Mouse (Mus musculus): Measurements from ENCODE around the gene Wrb. TPM values are rescaled to one million over a fixed set of nuclear protein-coding genes. Genes with fewer than 3 reads are reported as not detected.

The Wrb gene
- polyA plus RNA-seq, 1 experiment: 145 TPM

GRCm38 (mm10) chr16:96187619-96188018 lies 42.4 kb downstream of the Wrb start:
- DNase-seq: peak; percentile 29 to 64
- Histone ChIP-seq H3K4me3 (replicated peaks; ENCODE audit: insufficient read depth, low read depth, low read length) (no peak overlapping the region), H3K4me1 (ENCODE audit: control insufficient read depth, insufficient read depth, low read length) (peaks cover 8% of the 10 kb centered on the region), H3K27me3 (ENCODE audit: control insufficient read depth, insufficient read depth, low read length) (no peaks in the 10 kb centered on the region), H3K27ac (ENCODE audit: insufficient read depth, low read length) (no peak overlapping the region)
- TF ChIP-seq CTCF (IDR thresholded peaks at IDR 0.05; ENCODE audit: borderline replicate concordance, insufficient read depth, low read depth, low read length) (no peak), POLR2A (IDR thresholded peaks at IDR 0.05; ENCODE audit: borderline replicate concordance, insufficient read depth, low read length) (no peak)
- WGBS: 9% methylated on average over 5 of the region's 5 CpGs

GRCm38 (mm10) chr16:96191531-96192506 lies 46.6 kb downstream of the Wrb start, which contains the start of gene Lca5l:
Gene Lca5l (minus strand): TSS chr16:96192271.
- peak; percentile 99 to 100 for DNase-seq
- TF ChIP-seq CTCF (IDR thresholded peaks at IDR 0.05; ENCODE audit: borderline replicate concordance, insufficient read depth, low read depth, low read length) (no peak), POLR2A (IDR thresholded peaks at IDR 0.05; ENCODE audit: borderline replicate concordance, insufficient read depth, low read length) (peak; percentile 91; the same call in 1 of the 2 replicates)
- WGBS: under 1% methylated on average over 77 of the region's 77 CpGs
- Histone ChIP-seq H3K4me1 (ENCODE audit: control insufficient read depth, insufficient read depth, low read length) (peaks cover 7% of the 10 kb centered on the region), H3K4me3 (replicated peaks; ENCODE audit: insufficient read depth, low read depth, low read length) (peak within 1 kb of the TSS; percentile 84), H3K27ac (ENCODE audit: insufficient read depth, low read length) (peak within 1 kb of the TSS; percentile 90), H3K27me3 (ENCODE audit: control insufficient read depth, insufficient read depth, low read length) (no peaks in the 10 kb centered on the region)

GRCm38 (mm10) chr16:96199913-96200701 lies 54.9 kb downstream of the Wrb start, which contains the start of gene Sh3bgr:
Gene Sh3bgr (plus strand): TSS chr16:96200450.
- WGBS: 14% methylated on average over 20 of the region's 20 CpGs
- peak within 1 kb of the TSS; percentile 11; the same call in 1 of the 2 replicates for H3K27ac ChIP-seq (ENCODE audit: insufficient read depth, low read length)

GRCm38 (mm10) chr16:96200702-96201028 lies 55.5 kb downstream of the Wrb start:
- H3K4me1 ChIP-seq (ENCODE audit: control insufficient read depth, insufficient read depth, low read length): no peaks in the 10 kb centered on the region
- peak overlapping the region; percentile 54 for H3K4me3 ChIP-seq (replicated peaks; ENCODE audit: insufficient read depth, low read depth, low read length)
- H3K27ac ChIP-seq (ENCODE audit: insufficient read depth, low read length): peak overlapping the region; percentile 2; the same call in 1 of the 2 replicates
- no peak for DNase-seq
- no peaks in the 10 kb centered on the region for H3K27me3 ChIP-seq (ENCODE audit: control insufficient read depth, insufficient read depth, low read length)
- 21% methylated on average over 9 of the region's 9 CpGs for WGBS
- TF ChIP-seq CTCF (IDR thresholded peaks at IDR 0.05; ENCODE audit: borderline replicate concordance, insufficient read depth, low read depth, low read length) (no peak), POLR2A (IDR thresholded peaks at IDR 0.05; ENCODE audit: borderline replicate concordance, insufficient read depth, low read length) (no peak)

More at GRCm38 (mm10) chr16:96199913-96200701, 54.9 kb downstream of the Wrb start, which contains the start of gene Sh3bgr:
- no peaks in the 10 kb centered on the region for H3K4me1 ChIP-seq (ENCODE audit: control insufficient read depth, insufficient read depth, low read length)
- TF ChIP-seq POLR2A (IDR thresholded peaks at IDR 0.05; ENCODE audit: borderline replicate concordance, insufficient read depth, low read length): no peak
- no peak for TF ChIP-seq CTCF (IDR thresholded peaks at IDR 0.05; ENCODE audit: borderline replicate concordance, insufficient read depth, low read depth, low read length)
- no peaks in the 10 kb centered on the region for H3K27me3 ChIP-seq (ENCODE audit: control insufficient read depth, insufficient read depth, low read length)
- peak within 1 kb of the TSS; percentile 54 for H3K4me3 ChIP-seq (replicated peaks; ENCODE audit: insufficient read depth, low read depth, low read length)
- peak; percentile 74 to 76 for DNase-seq

- no peak for DNase-seq
- 83% methylated on average over 11 of the region's 11 CpGs for WGBS
- no peak for TF ChIP-seq POLR2A (IDR thresholded peaks at IDR 0.05; ENCODE audit: borderline replicate concordance, insufficient read depth, low read length)
- TF ChIP-seq CTCF (IDR thresholded peaks at IDR 0.05; ENCODE audit: borderline replicate concordance, insufficient read depth, low read depth, low read length): no peak
- H3K27ac ChIP-seq (ENCODE audit: insufficient read depth, low read length): no peak overlapping the region
- no peaks in the 10 kb centered on the region for H3K27me3 ChIP-seq (ENCODE audit: control insufficient read depth, insufficient read depth, low read length)
- H3K4me3 ChIP-seq (replicated peaks; ENCODE audit: insufficient read depth, low read depth, low read length): peak overlapping the region; percentile 5
- H3K4me1 ChIP-seq (ENCODE audit: control insufficient read depth, insufficient read depth, low read length): no peaks in the 10 kb centered on the region
Measured at GRCm38 (mm10) chr16:96201485-96202232, 56.5 kb downstream of the Wrb start.

Other genes with a start within 250 kb of the Wrb start
- gene Psmg1, start 154.4 kb upstream of the Wrb start, polyA plus RNA-seq (2012; rRNA removed): 28.8 and 29.3 TPM in 2 replicates
- 79.9 and 86.7 TPM in 2 replicates for gene Brwd1, start 62.9 kb upstream of the Wrb start, polyA plus RNA-seq (2012; rRNA removed)
- 76.0 and 78.7 TPM in 2 replicates for gene Hmgn1, start 17.7 kb upstream of the Wrb start, polyA plus RNA-seq (2012; rRNA removed)
- gene Lca5l, start 46.9 kb downstream of the Wrb start, polyA plus RNA-seq (2012; rRNA removed): 2.1 and 2.5 TPM in 2 replicates
- gene Sh3bgr, start 55.0 kb downstream of the Wrb start, polyA plus RNA-seq (2012; rRNA removed): 38.3 and 54.5 TPM in 2 replicates
- gene B3galt5, start 90.4 kb downstream of the Wrb start, polyA plus RNA-seq (2012; rRNA removed): 32.1 and 38.6 TPM in 2 replicates